In genomic region chr10:82178257-82179064, GRCm38 (mm10) we compare ENCODE assay signal across 8 mouse cellular contexts. TPM values are rescaled to one million over a fixed set of nuclear protein-coding genes. Genes with fewer than 3 reads are reported as not detected.
DNase-seq lines count a peak whose midpoint lies in the region; ATAC-seq and TF ChIP-seq lines count a peak whose summit lies in the region.

No protein-coding gene starts in this region.

- peaks cover 5% of the 10 kb centered on the region; the same call in 1 of the 2 replicates for H3K9me3 ChIP-seq in G1E (replicated peaks)
- H3K9me3 ChIP-seq in forebrain, embryonic 16.5 days (ENCODE audit: control insufficient read depth, low read length): no peaks in the 10 kb centered on the region; the same call in 1 of the 2 replicates
- no peaks in the 10 kb centered on the region for H3K9me3 ChIP-seq in liver, postnatal 0 days (ENCODE audit: low read length)
- no peaks in the 10 kb centered on the region for H3K9me3 ChIP-seq in neural tube, embryonic 14.5 days (ENCODE audit: control insufficient read depth, low read length)

- no peaks in the 10 kb centered on the region for H3K27me3 ChIP-seq in G1E (ENCODE audit: insufficient read depth, low read length)
- no peaks in the 10 kb centered on the region for H3K27me3 ChIP-seq in forebrain, embryonic 16.5 days (replicated peaks; ENCODE audit: control insufficient read depth, insufficient read depth, low read length)
- H3K27me3 ChIP-seq in liver, postnatal 0 days (ENCODE audit: insufficient read depth, low read length): no peaks in the 10 kb centered on the region
- H3K27me3 ChIP-seq in neural tube, embryonic 14.5 days (ENCODE audit: control insufficient read depth, insufficient read depth, low read length): no peaks in the 10 kb centered on the region
- no peaks in the 10 kb centered on the region for H3K27me3 ChIP-seq in testis, adult 2 months (ENCODE audit: control insufficient read depth, insufficient read depth, low read length)

- intact Hi-C loops in heart, postnatal 25 days (cut with DNase I): no loop called here

- H3K9ac ChIP-seq in forebrain, embryonic 16.5 days (replicated peaks; ENCODE audit: low read depth, low read length): peak overlapping the region; percentile 80
- peak overlapping the region; percentile 65 for H3K9ac ChIP-seq in liver, postnatal 0 days (replicated peaks)
- peak overlapping the region; percentile 82 for H3K9ac ChIP-seq in neural tube, embryonic 14.5 days (replicated peaks; ENCODE audit: low read depth, low read length)

- peak overlapping the region; percentile 97 for H3K27ac ChIP-seq in forebrain, embryonic 16.5 days (ENCODE audit: low read length)
- H3K27ac ChIP-seq in liver, postnatal 0 days (ENCODE audit: low read depth): peak overlapping the region; percentile 82
- H3K27ac ChIP-seq in neural tube, embryonic 14.5 days (ENCODE audit: low read depth, low read length): peak overlapping the region; percentile 97
- H3K27ac ChIP-seq in testis, adult 2 months (ENCODE audit: control insufficient read depth, insufficient read depth, low read depth, low read length): 0 out of 2 replicates have a peak overlapping the region, but pooled peaks have one; percentile 5

- no peak for TF ChIP-seq CTCF in G1E (IDR thresholded peaks at IDR 0.05; ENCODE audit: low read depth, low read length)
- no peak for TF ChIP-seq CTCF in liver, postnatal 0 days (IDR thresholded peaks at IDR 0.05; ENCODE audit: low read depth)
- TF ChIP-seq CTCF in testis, adult 2 months (IDR thresholded peaks at IDR 0.05; ENCODE audit: control insufficient read depth, insufficient read depth, insufficient replicate concordance, low read depth, low read length): no peak

- WGBS in forebrain, embryonic 16.5 days: 5% methylated on average over 47 of the region's 47 CpGs
- WGBS in liver, postnatal 0 days (ENCODE audit: insufficient replicate concordance): 6% methylated on average over 47 of the region's 47 CpGs
- 5% methylated on average over 47 of the region's 47 CpGs for WGBS in neural tube, embryonic 14.5 days

- H3K4me1 ChIP-seq in G1E (ENCODE audit: insufficient read depth, low read depth, low read length): peaks cover 10% of the 10 kb centered on the region
- H3K4me1 ChIP-seq in forebrain, embryonic 16.5 days (replicated peaks; ENCODE audit: control insufficient read depth, insufficient read depth, low read length): peaks cover 8% of the 10 kb centered on the region
- H3K4me1 ChIP-seq in liver, postnatal 0 days (ENCODE audit: insufficient read depth): peaks cover 4% of the 10 kb centered on the region; the same call in 1 of the 2 replicates
- peaks cover 3% of the 10 kb centered on the region for H3K4me1 ChIP-seq in neural tube, embryonic 14.5 days (ENCODE audit: control insufficient read depth, insufficient read depth, low read length)
- no peaks in the 10 kb centered on the region; the same call in 1 of the 2 replicates for H3K4me1 ChIP-seq in testis, adult 2 months (ENCODE audit: control insufficient read depth, insufficient read depth, low read length)

- TF ChIP-seq POLR2A in testis, adult 2 months (IDR thresholded peaks at IDR 0.05; ENCODE audit: control insufficient read depth, low read depth, low read length): peak; percentile 53; the same call in 1 of the 2 replicates

- peak; percentile 3 for DNase-seq in G1E (ENCODE audit: low spot score)
- DNase-seq in cerebellum, adult 11 months: peak; percentile 85
- DNase-seq in heart, postnatal 25 days (ENCODE audit: low spot score): peak; percentile 61
- peak; percentile 85 for DNase-seq in layer of hippocampus, adult 11-12 months (ENCODE audit: low spot score)
- DNase-seq in liver, postnatal 0 days: peak; percentile 77

- no peak for TF ChIP-seq EP300 in liver, postnatal 0 days (IDR thresholded peaks at IDR 0.05; ENCODE audit: low read depth)

- no peak; the same call in 1 of the 2 replicates for ATAC-seq in G1E (ENCODE audit: extremely low read depth, insufficient number of reproducible peaks, low FRiP score, poor library complexity, severe bottlenecking)
- ATAC-seq in forebrain, embryonic 16.5 days: peak; percentile 100
- ATAC-seq in liver, postnatal 0 days: peak; percentile 97
- peak; percentile 100 for ATAC-seq in neural tube, embryonic 14.5 days (ENCODE audit: low read depth)

- H3K36me3 ChIP-seq in G1E (replicated peaks): no peaks in the 10 kb centered on the region
- no peaks in the 10 kb centered on the region for H3K36me3 ChIP-seq in forebrain, embryonic 16.5 days (ENCODE audit: control insufficient read depth, insufficient read depth)
- no peaks in the 10 kb centered on the region for H3K36me3 ChIP-seq in liver, postnatal 0 days (replicated peaks; ENCODE audit: insufficient read depth, low read length)
- H3K36me3 ChIP-seq in neural tube, embryonic 14.5 days (ENCODE audit: control insufficient read depth, insufficient read depth, low read length): no peaks in the 10 kb centered on the region
- H3K36me3 ChIP-seq in testis, adult 2 months (ENCODE audit: control insufficient read depth, insufficient read depth, low read length): no peaks in the 10 kb centered on the region

- H3K4me3 ChIP-seq in G1E (ENCODE audit: low read depth, low read length): peak overlapping the region; percentile 69
- H3K4me3 ChIP-seq in forebrain, embryonic 16.5 days (replicated peaks; ENCODE audit: low read length): peak overlapping the region; percentile 69
- peak overlapping the region; percentile 69 for H3K4me3 ChIP-seq in liver, postnatal 0 days (ENCODE audit: low read depth, low read length)
- H3K4me3 ChIP-seq in neural tube, embryonic 14.5 days (ENCODE audit: low read depth, low read length): peak overlapping the region; percentile 73
- H3K4me3 ChIP-seq in testis, adult 2 months (ENCODE audit: control insufficient read depth, low read depth, low read length): peak overlapping the region; percentile 87

- peak overlapping the region; percentile 73 for H3K4me2 ChIP-seq in forebrain, embryonic 16.5 days (ENCODE audit: low read length)
- H3K4me2 ChIP-seq in liver, postnatal 0 days (ENCODE audit: low read depth, low read length): peak overlapping the region; percentile 89
- peak overlapping the region; percentile 75 for H3K4me2 ChIP-seq in neural tube, embryonic 14.5 days (ENCODE audit: low read depth, low read length)

RNA-seq across cellular contexts. Expression of gene AU041133, which starts 50.6 kb away (rescaled TPM):
- total RNA-seq in G1E (2014; fragmentation: Nextera tagmentation) (14.1 and 14.4 TPM in 2 replicates), G1E (2017) (11.6 and 12.2 TPM in 2 replicates)
- polyA plus RNA-seq in G1E (2012): 0.09 and 0.18 TPM in 2 replicates
- 9.3 and 10.8 TPM in 2 replicates for polyA plus RNA-seq in forebrain, embryonic 16.5 days (2015; fragmentation: Nextera tagmentation; extraction: Ambion mirVana)
- total RNA-seq in heart, postnatal 25 days (2021): 1 to 10 TPM; 2.7 to 3.2 TPM
- polyA plus RNA-seq in liver, postnatal 0 days (2015; fragmentation: Nextera tagmentation; extraction: Ambion mirVana): 1.1 and 1.8 TPM in 2 replicates
- polyA plus RNA-seq in neural tube, embryonic 14.5 days (2014; fragmentation: Nextera tagmentation; extraction: Ambion mirVana): 11.0 and 14.3 TPM in 2 replicates
- 0.16 and 0.28 TPM in 2 replicates for polyA plus RNA-seq in testis, adult 2 months (2012; rRNA removed)

Comparison
In these comparisons a context has a peak if more than half of its experiments do, and no peak if none do; other contexts are left out.
1. DNase-seq: peak in every context shown above with its lines; median percentile 85 in cerebellum, adult 11 months; 85 in layer of hippocampus, adult 11-12 months; 77 in liver, postnatal 0 days; 61 in heart, postnatal 25 days; 3 in G1E.
2. H3K27ac ChIP-seq: peak in every context shown above with its lines; median percentile 97 in forebrain, embryonic 16.5 days; 97 in neural tube, embryonic 14.5 days; 82 in liver, postnatal 0 days; 5 in testis, adult 2 months.